Mouse (Mus musculus) CH12.LX (cell line): ENCODE measurements at regions not wholly inside any gene's neighbourhood (a gene's known extent, or its start where the extent isn't known, plus 50 kb on each side); places are given as distances from the start of the nearest gene placed in this dataset.

Experiments
- CTCF ChIP-seq, 2 experiments: IDR thresholded peaks in 1 of 2; conservative IDR thresholded peaks in 1 of 2; 2 replicates each; pipeline ENCODE4 v1.5.1; 2011 to 2012; ENCODE audit warnings: low read depth in 2 of 2, low read length in 2 of 2, improper control_type of control experiment in 1 of 2, inconsistent platforms in 1 of 2, mild to moderate bottlenecking in 1 of 2, moderate library complexity in 1 of 2
- ELF1 ChIP-seq: IDR thresholded peaks from 2 replicates; pipeline ENCODE4 v1.6.1; 2014; ENCODE audit warnings: low read depth, mild to moderate bottlenecking, inconsistent platforms, low read length, improper control_type of control experiment
- EP300 ChIP-seq: IDR thresholded peaks from 2 replicates; pipeline ENCODE4 v1.6.1; 2011; ENCODE audit warnings: low read length, improper control_type of control experiment
- HCFC1 ChIP-seq: IDR thresholded peaks from 2 replicates; pipeline ENCODE4 v1.6.1; 2012; ENCODE audit warnings: low read depth, mild to moderate bottlenecking, inconsistent platforms, low read length, improper control_type of control experiment
- KAT2A ChIP-seq: IDR thresholded peaks from 2 replicates; pipeline ENCODE4 v1.6.1; 2012; ENCODE audit warnings: low read length, improper control_type of control experiment, inconsistent platforms; ENCODE audit not compliant: insufficient replicate concordance
- MAX ChIP-seq: IDR thresholded peaks from 2 replicates; pipeline ENCODE4 v1.6.1; 2011; ENCODE audit warnings: low read length, improper control_type of control experiment
- MYC ChIP-seq: IDR thresholded peaks from 2 replicates; pipeline ENCODE4 v1.6.1; 2011; ENCODE audit warnings: low read depth, mild to moderate bottlenecking, improper control_type of control experiment, low read length
- POLR2A ChIP-seq: IDR thresholded peaks from 2 replicates; pipeline ENCODE4 v1.6.1; 2011; ENCODE audit warnings: low read depth, mild to moderate bottlenecking, improper control_type of control experiment, low read length
- RCOR1 ChIP-seq: conservative IDR thresholded peaks from 2 replicates; pipeline ENCODE4 v1.6.1; 2012; ENCODE audit warnings: low read depth, mild to moderate bottlenecking, inconsistent platforms, low read length, improper control_type of control experiment
- SIN3A ChIP-seq: IDR thresholded peaks from 2 replicates; pipeline ENCODE4 v1.6.1; 2012; ENCODE audit warnings: low read length, improper control_type of control experiment, inconsistent platforms
- USF1 ChIP-seq: IDR thresholded peaks from 2 replicates; pipeline ENCODE4 v1.6.1; 2014; ENCODE audit warnings: low read depth, mild to moderate bottlenecking, inconsistent platforms, low read length, improper control_type of control experiment

DNA sequence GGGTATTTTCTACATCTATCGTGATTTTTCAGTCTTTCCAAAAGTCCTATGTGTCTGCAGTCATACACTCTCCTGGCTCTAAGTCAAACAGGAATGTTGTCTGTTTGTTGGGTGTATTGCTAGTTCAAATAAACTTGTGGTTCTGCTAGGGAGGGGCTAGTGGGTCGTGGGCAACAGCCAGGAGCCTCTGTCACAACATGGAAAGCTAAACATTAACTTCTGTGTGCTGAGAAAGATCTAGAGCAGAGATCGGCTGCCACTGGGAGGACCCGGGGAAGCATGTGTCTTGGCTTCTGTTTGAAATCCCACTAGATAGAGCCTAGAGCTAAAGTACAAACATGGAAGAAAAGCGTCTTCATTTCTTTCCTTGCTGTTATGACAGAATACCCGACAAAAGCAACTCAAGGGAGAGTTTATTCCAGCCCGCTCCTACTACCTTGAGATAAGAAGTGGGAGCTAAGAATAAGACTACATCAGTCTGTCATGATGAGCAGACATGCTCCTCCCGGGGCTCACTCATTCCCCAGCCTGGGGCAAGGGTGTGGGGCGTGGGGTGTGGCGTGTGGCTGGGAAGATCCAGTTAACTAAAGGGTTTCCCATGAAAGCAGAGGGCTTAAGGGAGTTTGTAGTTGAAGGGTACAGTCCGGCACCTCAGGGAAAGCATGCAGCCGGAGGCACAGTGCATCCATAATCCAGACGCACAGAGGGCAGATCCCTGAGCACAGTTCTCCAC is 190.7 kb downstream of the Rybp start:
- no peak for TF ChIP-seq CTCF (conservative IDR thresholded peaks at IDR 0.05 in 1 of 2, IDR thresholded peaks at IDR 0.05 in 1 of 2; ENCODE audit: low read depth in 2 of 2, low read length in 2 of 2)
- no peak for TF ChIP-seq EP300
- no peak for TF ChIP-seq POLR2A
- TF ChIP-seq ELF1 = no peak
- TF ChIP-seq USF1 = no peak
- no peak for TF ChIP-seq MYC
- TF ChIP-seq HCFC1 = no peak
- no peak for TF ChIP-seq MAX
- TF ChIP-seq KAT2A = no peak
- no peak for TF ChIP-seq SIN3A
- no peak for TF ChIP-seq RCOR1
